Mouse (Mus musculus) testis, postnatal 10 days (tissue): Measurements from ENCODE around the gene Lhpp.
A peak's percentile ranks its signal among the peaks of the same experiment; 100 is the strongest.
"Not testable (repeated sequence)": the region's sequence is repeated elsewhere in the genome, so short reads cannot be mapped to it uniquely, and the experiment has no call there.

ENCODE experiments used
- DNase-seq: peaks from one replicate; pipeline ENCODE4 v3.0.0; 2021; ENCODE audit warnings: low spot score

Gene Lhpp

DNA sequence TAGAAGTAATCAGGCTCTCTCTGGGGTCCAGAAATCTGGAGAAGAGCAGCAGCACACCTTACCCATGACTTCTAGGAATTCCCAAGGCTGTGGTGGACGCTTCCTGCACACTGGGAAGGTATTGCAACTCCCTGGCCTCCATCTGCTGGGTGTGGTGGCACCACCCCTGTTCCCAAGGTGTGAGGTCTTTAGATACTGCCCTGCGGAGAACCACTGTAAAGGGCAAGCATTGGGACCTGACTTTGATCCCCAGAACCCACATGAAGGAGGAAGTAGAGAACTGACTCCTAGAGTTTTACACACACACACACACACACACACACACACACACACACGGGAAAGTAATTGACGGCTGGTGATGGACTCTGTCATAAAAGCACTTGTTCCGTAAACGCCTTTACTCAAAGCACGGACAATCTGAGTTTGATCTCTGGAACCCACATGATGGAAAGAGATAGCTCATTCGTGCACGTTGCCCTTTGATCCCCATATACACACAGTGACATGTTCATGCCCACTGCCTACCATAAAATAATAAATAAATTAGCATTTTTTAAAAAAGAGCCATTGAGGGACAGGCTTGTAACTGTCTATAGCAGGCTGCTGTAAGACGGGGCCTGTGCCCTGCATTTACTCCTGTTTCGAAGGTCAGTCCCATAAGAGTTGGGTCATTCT is 34.3 kb downstream of the Lhpp start:
- DNase-seq: no peak

DNA sequence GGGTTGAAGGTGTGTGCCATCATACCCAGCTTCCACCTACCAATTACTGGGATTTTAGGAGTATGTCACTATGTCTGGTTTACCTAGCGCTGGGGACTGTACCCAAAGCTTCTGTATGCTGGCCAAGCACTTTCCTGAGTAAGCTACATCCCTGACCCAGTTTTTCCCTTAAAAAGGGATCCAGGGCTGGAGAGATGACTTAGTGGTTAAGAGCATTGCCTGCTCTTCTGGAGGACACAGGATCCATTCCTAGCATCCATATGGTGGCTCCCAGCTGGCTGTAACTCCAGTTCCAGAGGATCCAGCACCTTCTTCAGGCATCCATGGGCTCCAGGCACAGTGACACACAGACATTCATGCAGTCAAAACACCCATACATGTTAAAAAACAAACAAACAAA is 36.1 kb downstream of the Lhpp start:
- DNase-seq: no peak

GRCm38 (mm10) chr7:132654412-132654811 is 44.0 kb downstream of the Lhpp start:
- DNase-seq: no peak

DNA sequence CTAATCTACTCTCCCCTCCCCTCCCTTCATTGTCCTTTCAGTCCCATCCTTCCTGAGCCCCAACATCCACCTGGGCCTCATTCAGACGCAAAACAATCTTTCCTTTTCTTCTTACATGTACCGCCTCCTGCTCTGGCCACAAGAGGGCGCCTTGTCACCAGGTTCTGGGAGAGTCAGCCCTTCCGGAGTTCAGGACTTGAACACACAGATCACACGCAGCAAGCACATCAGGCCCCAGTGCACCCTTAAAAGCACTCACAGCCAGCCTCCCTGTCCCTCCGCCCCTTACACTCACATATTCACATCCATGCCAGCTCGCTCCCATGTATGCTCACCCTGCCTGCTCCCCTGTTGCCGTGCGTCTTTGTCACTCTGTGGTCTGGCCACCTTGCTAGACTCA is 45.6 kb downstream of the Lhpp start:
- peak; percentile 93 for DNase-seq

DNA sequence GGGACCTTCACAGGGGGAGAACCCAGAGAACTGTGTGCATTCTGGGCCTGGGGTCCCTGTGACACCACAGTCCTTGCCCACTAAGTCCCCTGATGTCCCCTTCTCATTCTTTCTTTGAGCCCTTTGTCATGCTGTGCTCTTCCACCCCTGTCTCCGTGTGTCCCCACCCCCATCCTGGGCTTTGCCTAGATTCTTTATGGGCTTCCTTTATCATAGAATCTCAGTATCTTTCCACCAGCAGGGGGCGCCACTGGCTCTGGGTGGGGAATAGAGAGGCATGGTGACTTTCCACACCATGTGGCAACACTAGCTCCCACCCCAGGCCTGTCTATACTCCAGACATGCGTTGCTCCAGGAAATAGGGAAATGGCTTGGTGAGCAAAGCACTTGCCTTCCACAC is 46.1 kb downstream of the Lhpp start:
- peak; percentile 97 for DNase-seq

- no peak for DNase-seq
Measured at GRCm38 (mm10) chr7:132657371-132658057, 47.1 kb downstream of the Lhpp start.

DNA sequence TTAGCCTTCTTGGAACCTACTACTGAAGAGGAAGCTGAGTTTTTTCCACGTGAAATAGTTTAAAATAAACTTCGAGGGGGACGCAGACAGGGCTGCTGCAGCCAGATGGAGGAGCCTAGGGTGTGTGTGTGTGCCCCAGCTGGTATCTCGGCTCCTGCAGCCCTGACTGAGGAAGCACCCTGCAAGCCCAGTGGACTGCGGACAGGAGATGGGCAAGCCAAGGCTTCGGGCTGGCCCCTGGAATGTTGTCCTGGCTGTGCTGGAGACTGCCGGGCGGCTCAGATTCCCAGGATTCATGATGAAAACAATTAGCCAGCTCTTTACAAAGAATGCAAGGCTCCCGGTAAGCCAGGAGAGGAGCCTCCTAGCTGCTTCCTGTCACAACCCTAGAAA is 47.6 kb downstream of the Lhpp start:
- DNase-seq: no peak

GRCm38 (mm10) chr7:132658688-132659087 is 48.2 kb downstream of the Lhpp start:
- DNase-seq: peak; percentile 52

DNA sequence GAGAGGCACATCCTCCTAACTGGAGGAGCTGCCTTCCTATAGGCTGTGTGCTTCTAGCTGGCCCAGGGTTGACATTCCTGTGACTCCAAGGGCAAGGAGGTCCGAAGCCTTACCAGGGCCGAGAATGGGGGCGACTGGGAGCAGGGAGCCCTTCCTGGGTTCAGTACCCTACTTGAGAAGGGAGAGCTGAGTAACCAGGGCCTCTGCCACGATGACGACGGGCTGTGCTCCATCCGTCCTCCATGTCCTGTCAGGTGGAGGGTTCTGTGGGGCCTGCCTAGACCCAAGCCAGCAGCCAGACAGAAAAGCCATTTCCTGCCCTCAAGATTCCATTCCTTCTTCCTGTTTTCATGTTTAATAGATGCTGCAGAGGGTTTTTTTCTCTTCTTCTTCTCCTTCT is 49.2 kb downstream of the Lhpp start:
- no peak for DNase-seq

- DNase-seq: not testable (repeated sequence)
Measured at GRCm38 (mm10) chr7:132662831-132663230, 52.4 kb downstream of the Lhpp start.

GRCm38 (mm10) chr7:132664815-132665214 is 54.4 kb downstream of the Lhpp start:
- no peak for DNase-seq

DNA sequence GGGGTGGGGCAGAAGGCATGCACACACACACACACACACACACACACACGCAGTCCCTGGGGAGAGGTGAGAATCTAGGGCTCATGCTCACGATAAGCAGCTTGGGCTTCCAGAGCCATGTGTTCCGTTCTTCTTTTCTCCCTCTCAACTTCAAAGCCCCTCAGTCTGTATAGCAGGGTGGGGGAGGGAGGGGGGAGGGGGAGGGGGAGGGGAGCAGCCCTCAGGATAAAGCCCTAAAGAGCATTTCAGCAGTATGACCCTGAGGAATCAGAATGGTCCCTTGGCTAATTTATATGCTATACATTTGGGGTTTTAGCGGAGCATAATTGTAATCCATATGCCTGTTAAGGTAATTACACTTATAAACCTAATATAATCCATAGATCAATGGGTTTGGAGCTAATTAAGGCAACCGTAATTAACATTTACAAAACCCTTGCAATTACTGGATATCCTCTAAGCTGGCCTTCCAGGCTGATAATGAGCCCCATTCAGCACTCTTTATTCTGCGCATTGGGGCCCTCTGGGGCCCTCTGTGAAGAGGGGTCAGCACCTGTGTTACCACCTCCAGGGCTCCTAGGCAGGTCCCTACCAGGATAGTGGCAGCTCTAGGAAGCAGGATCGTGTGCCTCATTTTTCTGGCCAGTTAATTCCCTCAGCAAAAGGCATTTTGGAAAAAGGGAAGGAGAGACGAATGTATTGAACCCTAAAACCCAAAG is 55.4 kb downstream of the Lhpp start:
- DNase-seq: no peak

DNA sequence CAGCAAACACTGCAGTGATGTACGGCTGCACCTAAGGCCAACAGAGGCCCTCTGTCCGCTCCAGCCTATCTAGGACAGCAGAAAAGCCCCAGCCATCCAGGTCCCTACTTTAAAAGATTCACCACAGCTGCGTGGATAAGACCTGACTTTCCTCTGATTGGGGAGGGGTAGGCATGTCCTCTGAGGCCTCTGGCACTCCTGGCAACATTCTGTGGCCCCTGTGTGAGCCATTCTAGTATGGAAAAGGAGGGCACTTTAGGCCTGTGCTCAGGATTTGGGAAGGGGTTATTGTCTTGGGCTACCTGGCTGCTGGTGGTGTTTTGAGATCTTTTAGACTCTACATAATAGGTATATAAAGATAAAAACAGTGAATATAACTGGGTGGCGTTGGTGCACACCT is 56.1 kb downstream of the Lhpp start:
- DNase-seq: no peak

DNA sequence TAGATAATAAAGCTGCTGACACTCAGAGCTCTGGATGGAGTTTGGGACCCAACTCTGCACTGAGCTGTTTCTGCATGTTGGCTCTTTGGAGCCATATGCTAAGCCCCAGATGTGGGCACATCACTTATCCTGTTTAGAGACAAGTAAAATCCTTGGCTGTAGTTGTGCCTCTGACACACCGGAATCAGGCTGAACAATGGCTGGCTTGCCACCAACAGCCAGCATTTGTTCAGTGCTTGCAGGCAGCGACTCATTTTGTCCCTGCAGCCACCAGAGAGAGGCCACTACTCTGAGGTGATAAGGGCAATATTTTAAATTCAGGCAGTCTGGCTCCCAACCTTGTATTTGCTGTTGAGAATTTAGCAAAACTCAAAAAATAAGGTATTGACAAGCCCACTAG is 58.2 kb downstream of the Lhpp start:
- no peak for DNase-seq

DNA sequence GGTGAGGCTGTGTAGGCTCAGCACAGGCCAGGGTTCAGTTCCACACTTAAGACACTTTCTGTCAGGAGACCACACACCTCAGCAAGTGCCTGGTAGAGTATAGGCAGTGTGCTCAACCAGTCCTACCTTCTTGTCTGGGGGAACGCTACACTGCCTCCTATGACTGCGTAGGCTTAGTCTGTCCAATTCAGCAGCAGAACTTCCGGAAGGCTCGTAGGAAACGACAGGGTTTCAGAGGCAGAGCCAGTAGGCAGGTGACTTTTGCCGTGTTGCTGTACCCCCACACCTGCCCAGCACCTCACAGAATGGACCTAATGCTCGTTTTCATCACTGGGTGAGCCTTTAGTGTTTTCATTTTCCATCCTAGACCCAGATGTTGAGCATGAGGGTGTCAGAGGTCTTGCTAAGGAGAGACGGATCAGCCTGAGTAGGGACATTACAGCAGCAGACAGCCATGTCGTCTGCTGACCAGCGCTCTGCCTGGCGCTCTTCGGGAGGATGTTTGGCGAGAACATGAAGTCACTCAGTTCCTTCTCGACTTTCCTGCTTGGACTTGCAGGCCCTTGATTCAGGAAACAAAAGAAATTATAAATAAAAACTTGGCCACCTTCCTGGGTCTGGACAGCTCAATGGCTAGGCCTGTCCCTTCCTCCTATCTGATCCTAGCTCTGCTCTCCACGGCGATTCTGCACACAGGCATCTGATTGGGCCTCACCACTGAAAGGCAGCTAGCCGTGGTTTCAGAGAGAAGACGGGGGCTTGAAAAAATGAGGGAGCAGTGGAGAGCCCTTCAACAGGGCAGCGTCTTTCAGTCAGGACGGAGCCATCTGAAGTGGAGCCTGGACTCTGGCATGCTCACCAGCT is 59.8 kb downstream of the Lhpp start:
- DNase-seq: no peak

- peak; percentile 69 for DNase-seq
Measured at GRCm38 (mm10) chr7:132670863-132671165, 60.4 kb downstream of the Lhpp start.

- DNase-seq: no peak
Measured at GRCm38 (mm10) chr7:132672481-132672959, 62.1 kb downstream of the Lhpp start.

- peak; percentile 79 for DNase-seq
Measured at GRCm38 (mm10) chr7:132673931-132674755, 63.7 kb downstream of the Lhpp start.

GRCm38 (mm10) chr7:132675922-132676321 is 65.5 kb downstream of the Lhpp start:
- no peak for DNase-seq

DNA sequence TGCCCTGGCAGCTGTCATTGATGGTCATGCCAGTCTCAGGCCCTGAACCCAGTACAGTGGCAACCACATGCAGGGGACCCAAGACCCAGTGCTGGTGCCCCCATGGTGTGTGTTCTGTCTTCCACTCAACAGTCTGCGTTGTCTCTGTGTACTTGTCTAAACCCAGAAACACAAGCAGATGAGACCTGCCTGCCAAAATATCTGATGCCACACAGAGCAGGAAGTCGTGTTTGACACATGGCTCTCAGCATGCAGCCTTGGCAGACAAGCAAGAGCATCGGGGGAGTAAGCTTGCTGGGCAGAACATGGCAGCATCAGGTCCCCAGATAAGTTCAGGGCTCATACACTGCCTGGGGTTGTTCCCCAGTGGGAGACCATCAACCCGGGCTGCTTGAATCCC is 68.7 kb downstream of the Lhpp start:
- DNase-seq: no peak

- DNase-seq: no peak
Measured at GRCm38 (mm10) chr7:132679549-132679948, 69.1 kb downstream of the Lhpp start.
